ENCODE assay signal across 10 mouse cellular contexts in the genomic region with DNA sequence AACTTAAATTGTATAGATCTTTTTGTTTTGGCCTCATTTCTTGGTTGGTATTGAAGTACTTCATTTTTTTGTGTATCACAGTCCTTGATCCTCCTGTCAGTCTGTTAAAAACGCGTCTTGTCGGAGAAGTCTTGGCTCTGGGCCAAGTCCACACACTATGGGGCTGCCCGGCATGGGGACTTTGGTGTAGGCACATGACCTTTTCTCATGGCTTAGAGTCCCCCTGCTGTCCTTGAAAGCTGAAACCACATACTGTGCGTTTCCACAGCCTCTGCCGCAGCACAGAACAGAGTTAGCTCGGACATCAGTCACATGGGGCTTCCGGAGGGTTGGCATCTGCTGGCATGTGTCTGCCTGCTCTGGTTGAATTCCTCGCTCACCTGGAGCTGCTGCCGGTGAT. TPM values are rescaled to one million over a fixed set of nuclear protein-coding genes. Genes with fewer than 3 reads are reported as not detected.
DNase-seq lines count a peak whose midpoint lies in the region; ATAC-seq and TF ChIP-seq lines count a peak whose summit lies in the region.
"Had no signal": no experiment of that assay in that cellular context is flagged by ENCODE, and none has a peak within 500 bp of the region (broad histone marks: within the 10 kb centered on the region; RNA-seq: fewer than 3 reads in every experiment).

No protein-coding gene starts in this region.

- H3K4me3 ChIP-seq in heart, embryonic 13.5 days: no peak overlapping the region
- no peak overlapping the region for H3K4me3 ChIP-seq in embryonic facial prominence, embryonic 10.5 days
- H3K4me3 ChIP-seq in kidney, postnatal 0 days (replicated peaks; ENCODE audit: low read depth, low read length): no peak overlapping the region
- H3K4me3 ChIP-seq: embryonic facial prominence, embryonic 13.5 days had no signal

- WGBS in heart, embryonic 13.5 days: 15% methylated on average over 10 of the region's 10 CpGs
- 57% methylated on average over 10 of the region's 10 CpGs for WGBS in embryonic facial prominence, embryonic 10.5 days
- WGBS in kidney, postnatal 0 days: 38% methylated on average over 10 of the region's 10 CpGs

- peak; percentile 56; the same call in 1 of the 2 replicates for ATAC-seq in heart, embryonic 13.5 days (ENCODE audit: extremely low read depth, insufficient number of reproducible peaks, low FRiP score, low TSS enrichment)
- peak; percentile 60 for ATAC-seq in kidney, postnatal 0 days (replicated peaks; ENCODE audit: low FRiP score, low read depth)

- TF ChIP-seq CTCF in kidney, postnatal 0 days (IDR thresholded peaks at IDR 0.05; ENCODE audit: low read depth): peak; percentile 17; the same call in 1 of the 2 replicates

- no peaks in the 10 kb centered on the region for H3K27me3 ChIP-seq in heart, embryonic 13.5 days (replicated peaks)
- no peaks in the 10 kb centered on the region for H3K27me3 ChIP-seq in embryonic facial prominence, embryonic 10.5 days (replicated peaks; ENCODE audit: low read depth, poor library complexity, severe bottlenecking)
- H3K27me3 ChIP-seq in kidney, postnatal 0 days (ENCODE audit: insufficient read depth, low read length): no peaks in the 10 kb centered on the region
- H3K27me3 ChIP-seq: CH12.LX; embryonic facial prominence, embryonic 13.5 days had no signal

- no peaks in the 10 kb centered on the region for H3K9me3 ChIP-seq in heart, embryonic 13.5 days
- H3K9me3 ChIP-seq in embryonic facial prominence, embryonic 10.5 days: no peaks in the 10 kb centered on the region
- no peaks in the 10 kb centered on the region for H3K9me3 ChIP-seq in kidney, postnatal 0 days (replicated peaks; ENCODE audit: low read length)
- H3K9me3 ChIP-seq: embryonic facial prominence, embryonic 13.5 days had no signal

- no peak for DNase-seq in heart, adult 9 months (ENCODE audit: low spot score in 2 of 2)
- peak; percentile 57 for DNase-seq in R1 (ENCODE audit: low read depth, low spot score)
- peak; percentile 25 for DNase-seq in embryonic facial prominence, embryonic 10.5 days (ENCODE audit: low spot score)
- peak; percentile 49 for DNase-seq in kidney, postnatal 0 days (ENCODE audit: low spot score)
- no peak for DNase-seq in frontal cortex, postnatal 10 days (ENCODE audit: low spot score in 2 of 2)
- DNase-seq in urinary bladder, postnatal 14 days (ENCODE audit: low spot score): no peak
- DNase-seq in left cerebral cortex, adult 9 months (ENCODE audit: low spot score in 2 of 2): no peak

- peaks cover 11% of the 10 kb centered on the region; the same call in 1 of the 2 replicates for H3K36me3 ChIP-seq in heart, embryonic 13.5 days
- peaks cover 67% of the 10 kb centered on the region for H3K36me3 ChIP-seq in embryonic facial prominence, embryonic 10.5 days (replicated peaks)
- H3K36me3 ChIP-seq in kidney, postnatal 0 days (ENCODE audit: insufficient read depth, low read length): 0 out of 2 replicates have a peak, but pooled peaks cover 7% of the 10 kb centered on the region

- peak overlapping the region; percentile 75 for H3K27ac ChIP-seq in heart, embryonic 13.5 days (replicated peaks)
- no peak overlapping the region for H3K27ac ChIP-seq in embryonic facial prominence, embryonic 10.5 days (replicated peaks)
- no peak overlapping the region for H3K27ac ChIP-seq in kidney, postnatal 0 days
- H3K27ac ChIP-seq: embryonic facial prominence, embryonic 13.5 days had no signal

- H3K4me2 ChIP-seq in heart, embryonic 13.5 days: peak overlapping the region; percentile 38; the same call in 1 of the 2 replicates
- no peak overlapping the region for H3K4me2 ChIP-seq in kidney, postnatal 0 days (ENCODE audit: low read length)
- H3K4me2 ChIP-seq: embryonic facial prominence, embryonic 13.5 days had no signal

- peaks cover 47% of the 10 kb centered on the region for H3K4me1 ChIP-seq in heart, embryonic 13.5 days
- H3K4me1 ChIP-seq in embryonic facial prominence, embryonic 10.5 days: peaks cover 22% of the 10 kb centered on the region
- no peaks in the 10 kb centered on the region for H3K4me1 ChIP-seq in kidney, postnatal 0 days (replicated peaks; ENCODE audit: insufficient read depth, low read length)

- peak overlapping the region; percentile 56; the same call in 1 of the 2 replicates for H3K9ac ChIP-seq in heart, embryonic 13.5 days
- H3K9ac ChIP-seq in kidney, postnatal 0 days (ENCODE audit: low read depth, low read length): no peak overlapping the region
- H3K9ac ChIP-seq: embryonic facial prominence, embryonic 13.5 days had no signal

RNA-seq across cellular contexts. Expression of a gene that starts 36.5 kb away (rescaled TPM):
- 2.7 and 3.5 TPM in 2 replicates for polyA plus RNA-seq in heart, embryonic 13.5 days (2015; fragmentation: Nextera tagmentation; extraction: Ambion mirVana)
- 7.2 and 10.1 TPM in 2 replicates for polyA plus RNA-seq in embryonic facial prominence, embryonic 10.5 days (2016; fragmentation: Nextera tagmentation; extraction: Ambion mirVana)
- 8.9 and 9.6 TPM in 2 replicates for polyA plus RNA-seq in kidney, postnatal 0 days (2015; fragmentation: Nextera tagmentation; extraction: Ambion mirVana)

RNA-seq across cellular contexts. Expression of a gene that starts 45.8 kb away (rescaled TPM):
- 4.1 and 4.3 TPM in 2 replicates for polyA plus RNA-seq in heart, embryonic 13.5 days (2015; fragmentation: Nextera tagmentation; extraction: Ambion mirVana)
- polyA plus RNA-seq in embryonic facial prominence, embryonic 10.5 days (2016; fragmentation: Nextera tagmentation; extraction: Ambion mirVana): 5.6 and 6.1 TPM in 2 replicates
- 2.2 and 2.3 TPM in 2 replicates for polyA plus RNA-seq in kidney, postnatal 0 days (2015; fragmentation: Nextera tagmentation; extraction: Ambion mirVana)

Comparison
In these comparisons a context has a peak if more than half of its experiments do, and no peak if none do; other contexts are left out.
1. DNase-seq: peak in R1 (single experiment), embryonic facial prominence, embryonic 10.5 days (single experiment) and kidney, postnatal 0 days (single experiment); none in heart, adult 9 months (0 of 2), frontal cortex, postnatal 10 days (0 of 2), urinary bladder, postnatal 14 days (single experiment) and left cerebral cortex, adult 9 months (0 of 2).